Mouse (Mus musculus) kidney, adult 2 months (tissue): Measurements from ENCODE around the gene Myrf.
"Not testable (repeated sequence)": the region's sequence is repeated elsewhere in the genome, so short reads cannot be mapped to it uniquely, and the experiment has no call there.

Experiments
- CTCF ChIP-seq: fragments of 200-500 bp; conservative IDR thresholded peaks from 2 replicates; pipeline ENCODE4 v1.5.1; 2011; ENCODE audit warnings: low read depth, mild to moderate bottlenecking, control low read depth, low read length, moderate library complexity, mixed read lengths; ENCODE audit not compliant: insufficient read depth, insufficient read length
- POLR2A ChIP-seq: fragments of 200-500 bp; IDR thresholded peaks from one replicate; pipeline ENCODE4 v1.6.1; 2011; ENCODE audit warnings: low read depth, low read length, control low read depth

DNA sequence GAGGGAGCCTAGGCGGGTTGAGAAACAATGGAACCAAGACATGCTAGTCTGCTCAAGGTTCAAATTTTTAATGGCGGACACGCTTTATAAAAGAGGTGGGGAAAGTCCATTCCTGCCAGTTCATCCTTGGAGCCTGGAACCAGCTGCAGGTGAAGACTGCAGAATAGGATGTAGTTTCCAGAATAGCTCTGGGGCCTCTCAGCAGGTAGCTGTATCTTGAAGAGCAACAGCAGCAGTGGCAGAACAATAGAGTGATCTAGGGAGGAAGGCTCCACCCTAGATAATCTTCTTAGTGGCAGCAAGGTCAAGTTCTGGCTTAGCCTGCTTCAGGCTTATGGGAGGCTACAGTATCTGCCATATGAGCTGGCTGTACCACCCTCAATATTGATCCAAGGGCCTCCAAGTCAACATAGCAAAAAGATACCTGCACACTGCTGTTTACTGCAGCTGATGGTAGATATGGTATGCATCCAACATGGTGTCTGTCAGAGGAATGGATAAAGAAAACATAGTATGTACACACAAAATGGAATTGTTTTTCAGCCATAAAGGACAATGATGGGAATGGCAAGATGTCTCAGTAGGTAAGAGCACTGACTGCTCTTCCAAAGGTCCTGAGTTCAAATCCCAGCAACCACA, 70.7 kb downstream of the Myrf start:
- TF ChIP-seq CTCF, POLR2A: not testable (repeated sequence)
